Mouse (Mus musculus) adrenal gland, adult 8-10 months (tissue): ENCODE measurements at regions not wholly inside any gene's neighbourhood (a gene's known extent, or its start where the extent isn't known, plus 50 kb on each side); places are given as distances from the start of the nearest gene placed in this dataset.
A peak's percentile ranks its signal among the peaks of the same experiment; 100 is the strongest.

Experiments
- DNase-seq: peaks from one replicate; pipeline ENCODE4 v3.0.0; 2022

DNA sequence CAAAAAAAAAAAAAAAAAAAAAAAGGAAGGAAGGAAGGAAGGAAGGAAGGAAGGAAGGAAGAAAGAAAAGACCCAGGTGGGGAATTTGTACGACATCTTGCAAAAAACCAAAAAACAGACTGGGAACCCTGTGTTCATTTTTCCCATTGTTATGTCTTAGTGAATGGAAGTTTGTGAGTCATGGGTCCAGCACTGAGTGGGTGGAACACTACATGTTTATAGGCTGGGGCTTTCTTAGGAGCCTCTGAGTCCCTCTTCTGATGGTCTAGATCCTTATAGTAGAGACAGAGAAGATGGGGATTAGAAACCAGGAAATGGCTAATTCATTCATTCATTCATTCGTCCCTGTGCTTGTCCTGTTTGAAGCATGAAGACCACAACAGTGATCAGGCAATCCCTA lies 105.5 kb downstream of the Tpra1 start:
- no peak for DNase-seq

DNA sequence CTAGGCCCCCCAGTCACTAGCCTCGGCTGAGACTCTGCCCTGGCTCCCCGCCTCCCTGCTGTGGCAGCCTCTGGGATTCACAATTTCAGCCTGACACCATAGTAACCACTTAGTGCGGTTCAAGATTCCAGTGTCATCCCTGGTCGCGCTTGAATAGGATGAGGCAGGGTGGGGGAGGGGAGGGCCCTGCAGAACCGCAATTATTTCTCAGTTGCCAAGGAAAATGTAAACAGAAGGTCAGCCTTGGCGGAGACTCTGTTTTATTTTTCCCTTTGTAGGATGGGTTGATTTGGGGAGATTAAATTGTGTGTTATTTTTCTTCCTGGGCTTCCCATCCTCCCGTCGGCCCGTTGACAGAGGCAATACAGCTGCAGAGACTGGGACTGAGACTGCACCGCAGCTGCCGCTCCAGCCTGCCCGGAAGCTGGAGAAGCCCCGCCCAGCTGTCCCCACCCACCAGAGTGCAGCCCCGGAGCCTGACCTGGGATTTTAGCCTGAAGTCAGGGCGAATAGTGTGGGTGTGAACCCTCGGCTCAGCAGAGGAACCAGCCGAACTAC lies 106.6 kb downstream of the Tpra1 start:
- DNase-seq = no peak

DNA sequence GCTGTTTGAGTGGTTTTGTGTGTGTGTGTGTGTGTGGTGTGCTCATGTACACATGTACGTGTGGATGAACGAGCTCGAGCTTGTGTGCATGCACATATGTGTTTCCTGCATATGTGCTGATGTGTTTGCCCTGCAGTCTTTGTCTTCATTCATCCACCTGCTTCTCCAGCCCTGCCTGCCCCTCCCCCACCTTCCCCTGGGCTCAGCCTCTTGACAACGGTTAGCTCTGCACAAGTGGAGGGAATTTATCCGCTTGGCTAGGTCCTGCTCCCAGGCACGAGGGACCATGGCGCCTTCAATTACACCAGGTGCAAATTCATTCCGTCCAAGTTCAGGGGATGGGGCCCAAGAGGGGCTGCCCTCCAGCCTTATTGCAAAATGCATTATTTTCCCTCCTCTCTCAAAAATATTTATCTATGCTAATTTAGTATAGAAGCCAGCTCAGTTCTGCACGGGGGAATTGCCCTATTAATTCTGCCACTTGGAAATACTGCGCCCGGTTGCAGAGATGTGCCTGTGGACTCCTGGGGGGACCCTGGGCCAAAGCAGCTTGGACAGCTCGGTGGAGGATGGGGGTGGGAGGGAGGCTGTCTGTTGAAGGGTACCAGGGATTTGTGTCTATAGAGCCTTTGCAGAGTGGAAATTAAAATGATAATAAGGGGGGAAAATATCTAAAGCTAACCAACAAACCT lies 111.1 kb downstream of the Tpra1 start:
- DNase-seq = no peak

DNA sequence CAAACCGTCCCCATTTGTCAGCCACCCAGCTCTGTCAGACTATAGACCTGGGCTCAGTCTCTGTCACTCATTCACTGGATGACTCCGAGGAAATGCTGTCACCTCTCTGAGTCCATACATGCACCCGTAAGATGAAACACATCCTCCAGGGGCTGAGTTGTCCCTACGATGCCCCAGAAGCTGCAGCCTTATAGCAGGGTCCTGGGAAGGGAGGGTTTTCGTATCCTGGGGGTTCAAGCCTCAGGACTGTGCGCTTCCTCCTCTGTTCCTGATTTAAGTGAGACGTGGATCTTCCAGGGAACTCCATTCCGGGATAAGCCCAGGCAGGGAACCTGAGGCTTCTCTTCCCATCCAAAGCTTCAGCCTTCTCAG lies 111.6 kb downstream of the Tpra1 start:
- no peak for DNase-seq

DNA sequence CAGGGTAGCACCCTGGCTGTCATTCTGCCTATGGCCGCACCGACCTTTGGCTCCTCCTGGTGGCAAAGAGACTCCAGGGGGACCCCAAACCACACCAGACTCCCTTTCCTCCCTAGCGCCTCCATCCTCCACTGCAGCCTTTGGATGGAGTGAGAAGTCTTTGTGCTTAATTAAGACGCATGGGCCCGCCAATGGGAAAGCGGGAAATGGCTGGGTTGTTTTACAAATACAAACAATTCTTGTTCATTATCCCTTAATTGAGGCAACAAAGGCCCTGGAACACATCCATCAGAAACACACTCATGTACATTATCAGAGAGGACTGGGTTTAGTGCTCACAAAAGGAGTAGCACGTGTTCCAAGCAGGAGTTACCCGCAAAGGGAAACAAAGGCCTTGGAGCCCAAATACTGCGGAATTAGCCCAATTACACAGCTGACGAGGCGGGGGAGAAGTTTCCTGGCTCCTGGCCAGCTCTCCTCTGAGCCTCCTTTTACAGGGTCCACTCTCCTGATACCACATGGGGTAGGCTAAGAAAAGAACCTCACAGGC lies 122.1 kb downstream of the Tpra1 start:
- no peak for DNase-seq

DNA sequence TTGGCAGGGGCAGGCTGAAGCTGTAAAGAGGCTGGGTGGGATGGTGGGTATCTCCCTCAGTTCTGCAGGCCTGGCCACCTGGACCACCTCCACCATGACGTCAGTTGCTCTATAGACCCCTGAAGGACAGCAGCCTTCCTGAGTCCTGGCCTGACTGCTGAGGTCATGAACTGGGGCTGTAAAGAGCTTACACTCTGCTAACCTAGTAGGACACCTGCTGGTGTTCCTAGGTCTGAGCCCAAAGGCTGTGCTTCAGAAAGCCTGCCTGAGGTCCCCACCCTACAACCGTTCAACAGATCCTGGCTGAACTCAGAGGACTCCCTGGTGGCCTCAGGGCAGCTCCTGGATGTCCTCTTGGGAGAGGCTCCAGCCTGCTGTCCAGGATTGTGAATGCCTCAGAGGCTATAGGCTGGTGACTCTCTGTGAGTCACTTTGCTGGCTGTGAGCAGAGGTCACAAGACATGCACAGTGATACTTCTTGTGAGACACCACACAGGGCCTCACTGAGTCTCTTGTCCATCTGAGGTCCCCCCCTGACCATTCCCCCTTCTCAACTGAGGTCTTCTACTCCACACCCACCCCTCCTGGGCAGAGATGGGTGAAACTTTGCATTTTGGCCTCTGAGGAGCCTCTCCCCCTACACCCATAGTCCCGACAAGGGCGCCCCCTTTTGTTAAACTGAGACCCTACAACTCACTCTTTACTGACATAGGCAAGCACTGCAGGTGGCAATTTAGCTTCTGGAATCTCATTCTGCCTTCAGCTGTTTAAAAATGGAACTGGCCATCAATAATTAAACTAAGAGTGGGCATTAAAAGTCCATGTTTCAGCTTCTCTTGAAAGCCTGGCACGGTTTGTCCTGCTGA lies 131.6 kb downstream of the Tpra1 start:
- peak; percentile 28 for DNase-seq

DNA sequence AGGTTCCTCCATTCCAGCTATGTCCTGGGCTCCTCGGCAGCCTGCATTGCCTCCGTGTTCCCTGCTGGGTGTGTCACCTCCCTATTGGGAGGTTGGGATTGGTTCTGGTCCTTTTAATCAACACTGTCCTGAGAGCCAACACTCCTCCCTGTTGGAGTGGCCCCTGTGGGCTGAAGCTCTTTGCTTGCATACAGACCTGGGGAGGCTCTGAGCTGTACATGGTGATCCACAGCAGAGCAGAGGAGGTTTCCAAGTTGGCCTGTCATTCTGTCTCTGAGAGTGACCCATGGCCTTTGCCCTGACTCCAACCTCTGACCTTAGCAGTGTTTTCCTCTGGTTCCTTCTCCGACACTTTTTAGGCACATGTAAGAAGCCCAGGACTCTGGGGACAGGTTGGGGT lies 132.4 kb downstream of the Tpra1 start:
- no peak for DNase-seq

DNA sequence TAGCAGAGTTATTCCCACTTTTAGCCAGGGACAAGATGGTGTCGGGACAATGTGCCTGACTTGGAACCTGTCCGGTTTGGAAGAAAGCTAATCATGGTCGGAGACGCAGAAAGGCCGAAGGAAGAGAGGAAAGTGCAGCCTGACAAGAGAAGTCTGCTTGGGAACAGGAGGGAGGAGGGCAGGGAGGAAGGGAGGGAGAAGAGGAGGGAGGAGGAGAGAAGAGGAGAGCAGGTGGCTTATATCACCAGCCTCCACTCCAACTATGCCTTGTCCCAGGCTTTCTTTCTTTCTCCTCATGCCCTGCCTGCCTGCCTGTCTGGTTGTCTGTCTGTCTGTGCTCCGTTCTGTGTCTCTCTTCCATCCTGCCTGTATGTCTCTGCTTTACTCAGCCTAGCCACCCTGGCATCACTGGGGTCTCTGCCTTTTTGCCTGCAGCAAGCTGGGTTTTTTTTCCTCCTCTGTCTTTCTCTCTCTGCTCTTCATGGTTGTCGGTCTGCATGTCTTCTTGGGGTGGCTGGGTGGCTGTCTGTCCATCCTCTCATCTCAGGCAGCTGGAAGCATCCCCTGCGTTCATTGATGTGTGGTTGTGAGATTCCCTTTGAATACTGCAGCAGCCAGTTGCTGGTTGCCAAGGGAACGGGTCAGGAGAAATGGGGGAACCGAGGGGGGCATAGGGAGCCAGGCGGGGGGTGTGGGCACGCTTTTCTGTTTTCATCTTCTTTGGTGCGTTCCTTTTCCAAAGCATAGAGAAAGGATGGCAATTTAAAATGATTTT lies 133.2 kb downstream of the Tpra1 start:
- no peak for DNase-seq

DNA sequence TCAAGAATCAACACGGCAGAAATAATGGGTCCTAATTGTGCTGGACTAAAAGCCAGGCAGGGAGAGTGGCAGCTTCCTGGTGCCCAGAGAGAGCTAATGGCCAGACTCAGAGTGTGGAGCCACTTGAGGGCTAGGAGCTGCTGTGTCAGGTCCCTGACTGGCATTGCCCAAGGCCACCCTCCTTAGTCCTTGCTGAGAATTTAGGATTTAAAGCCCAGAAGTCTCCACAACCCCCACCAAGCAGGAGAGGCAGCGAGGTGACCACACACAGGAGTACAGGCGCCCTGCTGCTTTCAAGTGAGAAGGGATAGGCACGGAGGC lies 133.7 kb downstream of the Tpra1 start:
- no peak for DNase-seq

DNA sequence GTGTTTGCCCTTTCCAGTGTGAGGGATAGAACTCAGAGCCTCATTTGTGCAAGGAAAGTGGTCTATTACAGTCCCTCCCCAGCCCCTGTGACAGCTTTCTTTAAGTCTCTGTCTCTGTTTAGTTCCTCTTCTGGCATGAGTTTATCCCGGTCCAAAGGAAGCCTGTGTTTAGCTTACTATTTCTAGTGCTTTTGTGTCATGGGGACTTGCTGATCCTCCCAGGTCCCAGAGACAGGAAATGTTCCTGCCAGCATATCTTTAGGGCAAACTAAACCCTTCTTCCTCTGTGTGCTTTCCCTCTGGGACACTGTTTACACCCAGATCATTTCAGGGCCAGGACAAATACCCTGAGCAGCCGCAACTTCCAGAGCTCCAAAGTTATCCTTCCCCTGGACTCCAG lies 135.3 kb downstream of the Tpra1 start:
- DNase-seq = no peak

DNA sequence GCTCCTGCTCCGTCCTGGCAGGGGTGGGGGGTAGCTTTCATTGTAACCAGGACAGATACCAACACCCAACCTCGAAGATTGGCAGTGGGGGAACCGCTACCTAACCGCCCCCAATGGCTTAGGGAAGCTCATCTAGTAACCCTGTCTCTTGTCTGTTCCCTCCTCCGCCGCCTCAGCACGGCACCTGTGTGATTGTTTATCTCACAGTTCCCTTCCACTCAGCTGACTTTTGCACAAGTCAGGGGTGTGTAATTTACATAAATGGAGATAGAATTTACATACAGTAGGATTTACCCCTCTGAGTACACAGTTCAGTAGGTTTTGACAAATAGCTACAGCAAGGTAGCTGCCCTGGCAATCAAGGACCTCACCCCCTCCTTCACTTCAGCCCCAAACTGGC lies 135.8 kb downstream of the Tpra1 start:
- no peak for DNase-seq

DNA sequence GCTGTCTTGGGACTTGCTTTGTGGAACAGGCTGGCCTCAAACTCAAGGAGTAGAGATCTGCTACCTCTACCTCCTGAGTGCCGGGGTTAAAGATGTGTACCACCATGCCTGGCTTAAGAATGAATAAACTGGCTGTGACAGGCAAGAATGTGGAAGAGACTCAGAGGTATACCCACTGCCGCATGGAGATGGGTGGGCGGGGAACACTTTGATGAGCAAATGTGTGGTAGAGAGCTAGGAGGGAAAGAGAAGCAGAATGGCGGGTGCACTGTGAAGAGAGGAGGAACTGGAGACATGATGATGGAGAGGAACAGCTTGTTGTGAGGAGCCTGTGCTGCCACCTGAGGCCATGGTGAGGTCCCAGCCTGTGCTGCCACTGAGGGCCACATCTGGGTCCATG lies 138.9 kb downstream of the Tpra1 start:
- DNase-seq = no peak

DNA sequence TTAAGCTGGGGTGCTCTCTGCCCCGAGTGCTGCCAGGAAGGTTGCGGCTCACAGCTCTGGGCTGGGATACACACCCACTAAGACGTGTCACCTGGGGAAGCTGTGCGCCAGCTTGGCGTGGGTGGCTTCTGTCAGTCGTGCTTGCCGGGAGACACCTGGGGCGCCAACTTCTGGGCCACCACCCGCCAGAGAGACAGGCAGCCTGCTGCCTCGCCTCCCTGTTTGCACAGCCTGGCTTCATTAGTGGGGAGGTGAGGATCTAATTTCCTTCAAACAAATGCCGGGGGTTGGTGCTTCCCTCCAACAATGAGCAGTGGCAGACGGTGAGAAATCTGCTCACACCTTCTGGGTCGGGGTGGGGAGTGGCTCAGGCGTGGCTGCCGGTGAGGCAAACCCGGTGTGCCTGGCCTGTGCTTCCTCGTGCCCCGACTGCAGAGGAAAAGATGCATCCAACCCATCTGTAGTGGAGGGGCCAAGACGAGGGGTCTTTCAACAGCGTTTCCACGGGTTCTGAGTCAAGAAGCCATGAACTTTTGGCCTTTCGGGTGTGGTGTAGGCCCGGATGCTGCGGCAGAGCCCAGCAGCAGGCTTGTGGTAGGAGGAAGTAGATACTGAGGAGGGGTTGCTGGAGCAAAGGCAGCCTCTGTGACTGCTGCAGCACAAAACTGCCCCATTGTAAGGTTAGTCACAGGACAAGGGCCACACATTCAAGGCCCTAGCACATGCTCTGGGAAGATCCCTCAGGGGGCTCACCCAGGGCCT lies 140.6 kb downstream of the Tpra1 start:
- DNase-seq = no peak

DNA sequence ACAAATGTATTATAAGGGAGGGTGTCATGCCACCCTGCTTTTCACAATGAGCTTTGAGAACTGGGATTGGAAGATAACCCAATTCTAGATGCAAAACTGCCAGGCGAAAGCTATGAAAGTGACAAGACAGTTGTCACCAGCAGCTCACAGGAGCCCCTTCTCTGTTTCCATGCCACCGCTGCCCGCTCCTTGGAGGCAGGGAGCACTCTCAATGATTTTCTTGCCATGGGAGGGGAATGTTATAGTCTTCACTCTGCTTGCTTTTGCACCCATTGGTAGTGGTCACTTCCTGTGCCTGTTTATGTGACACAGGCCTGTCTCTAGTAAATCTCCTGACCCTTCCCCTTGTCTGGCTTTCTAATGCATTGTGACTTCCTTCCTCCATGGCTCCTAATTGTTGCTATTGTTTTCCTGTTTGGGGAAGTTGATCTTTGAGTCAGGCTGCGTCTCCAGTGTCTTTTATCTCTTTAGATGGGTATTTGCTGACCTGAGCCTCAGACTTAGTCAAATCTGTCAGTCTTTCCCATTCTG lies 143.4 kb downstream of the Tpra1 start:
- no peak for DNase-seq

DNA sequence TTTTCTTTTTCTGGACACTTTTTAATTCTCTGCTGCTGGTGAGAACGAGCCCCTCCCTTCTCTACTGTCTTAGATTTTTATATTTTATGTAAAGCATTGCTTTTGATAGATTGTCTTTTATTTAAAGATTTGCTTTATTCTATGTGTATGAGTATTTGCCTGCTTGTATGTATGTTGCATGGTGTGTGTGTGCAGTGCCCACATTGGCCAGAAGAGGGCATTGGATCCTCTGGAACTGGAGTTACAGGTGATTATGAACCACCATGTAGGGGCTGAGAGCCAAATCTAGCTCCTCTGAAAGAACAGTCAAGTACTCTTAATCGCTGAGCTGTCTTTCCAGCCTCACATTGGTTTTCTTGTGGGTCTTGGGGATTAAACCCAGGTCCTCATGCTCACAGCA lies 144.4 kb downstream of the Tpra1 start:
- no peak for DNase-seq

DNA sequence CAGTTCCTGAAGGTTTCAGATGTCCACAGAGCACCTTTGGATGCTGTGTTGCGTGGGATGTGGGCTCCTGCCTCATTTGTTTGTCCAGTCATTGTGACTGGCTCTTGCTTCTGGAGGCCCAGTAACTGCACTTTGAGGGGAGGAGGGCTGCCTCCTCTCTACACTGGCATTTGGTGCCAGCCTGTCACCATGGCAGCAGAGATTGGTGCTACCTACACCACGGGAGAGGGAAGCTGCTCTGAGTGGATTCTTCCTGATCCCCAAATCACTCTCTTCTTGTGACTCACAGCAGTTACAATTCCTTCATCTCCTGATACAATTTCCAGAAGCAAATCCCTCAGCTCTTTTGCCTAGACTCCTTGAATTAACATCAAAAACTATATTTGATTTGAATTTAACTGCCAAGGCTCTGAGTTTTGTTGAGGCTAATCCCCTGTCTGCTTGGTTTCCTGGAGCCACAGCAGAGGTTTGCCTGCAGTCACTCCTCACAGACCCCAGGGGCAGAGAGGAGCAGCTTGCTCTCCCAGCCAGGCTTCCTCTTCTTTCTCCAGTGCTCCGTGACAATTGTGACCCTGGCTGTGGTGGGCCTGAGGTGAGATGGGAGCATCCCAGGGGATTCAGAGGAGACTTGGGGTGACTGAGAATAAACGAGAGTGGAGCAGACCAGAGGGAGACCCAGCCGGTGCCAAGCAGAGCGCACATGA lies 145.7 kb downstream of the Tpra1 start:
- DNase-seq = no peak

DNA sequence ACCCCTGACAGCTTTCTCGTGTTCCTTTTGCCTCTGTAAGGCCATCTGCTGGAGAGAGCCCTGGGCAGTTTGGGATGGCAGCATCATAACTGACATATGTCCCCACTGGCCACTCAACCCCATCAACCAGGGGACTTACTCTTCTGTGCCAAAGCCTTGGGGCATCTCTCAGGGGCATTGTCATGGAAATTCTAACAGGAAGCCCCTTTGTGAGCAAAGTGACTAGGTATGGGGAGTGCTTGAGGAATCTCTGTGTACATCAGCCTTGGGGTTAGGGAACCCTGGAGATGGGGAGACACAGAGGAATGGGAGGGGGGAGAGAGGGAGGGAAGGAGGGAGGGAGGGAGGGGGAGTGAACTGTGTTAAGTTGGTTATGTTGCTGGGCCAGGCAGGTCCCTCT lies 147.2 kb downstream of the Tpra1 start:
- no peak for DNase-seq

DNA sequence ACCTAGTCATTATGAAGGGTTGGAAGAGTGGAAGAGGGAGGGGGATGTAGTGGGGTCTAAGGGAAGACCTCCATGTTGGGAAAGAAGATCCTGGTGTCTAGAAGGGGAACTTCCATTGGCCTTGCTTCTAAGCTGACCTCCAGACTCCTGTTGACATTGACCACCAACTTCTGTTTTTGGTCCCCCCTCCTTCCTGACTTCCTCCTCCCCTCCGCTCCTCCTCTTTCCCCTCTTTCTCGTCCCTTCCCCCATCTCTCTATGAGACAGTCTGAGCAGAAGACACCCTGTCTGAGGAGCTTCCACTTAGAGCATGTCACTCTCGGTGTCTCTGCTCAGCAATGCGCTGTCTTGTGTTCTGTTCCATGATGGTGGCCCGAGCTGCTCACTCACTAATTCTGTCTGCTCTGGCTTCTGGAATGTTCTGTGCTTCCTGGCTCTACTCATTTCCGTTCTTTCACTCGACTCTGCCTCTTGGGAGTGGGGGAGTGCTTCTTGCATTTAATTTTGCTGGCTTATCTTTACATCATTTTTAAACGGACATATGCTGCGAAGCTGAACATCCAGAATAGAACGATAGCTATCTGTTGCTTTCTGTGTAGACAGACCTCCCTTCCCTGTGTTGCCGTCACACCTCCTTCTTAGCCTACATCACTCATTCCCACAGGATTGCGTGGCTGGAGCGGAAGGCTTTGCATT lies 148.7 kb downstream of the Tpra1 start:
- no peak for DNase-seq

DNA sequence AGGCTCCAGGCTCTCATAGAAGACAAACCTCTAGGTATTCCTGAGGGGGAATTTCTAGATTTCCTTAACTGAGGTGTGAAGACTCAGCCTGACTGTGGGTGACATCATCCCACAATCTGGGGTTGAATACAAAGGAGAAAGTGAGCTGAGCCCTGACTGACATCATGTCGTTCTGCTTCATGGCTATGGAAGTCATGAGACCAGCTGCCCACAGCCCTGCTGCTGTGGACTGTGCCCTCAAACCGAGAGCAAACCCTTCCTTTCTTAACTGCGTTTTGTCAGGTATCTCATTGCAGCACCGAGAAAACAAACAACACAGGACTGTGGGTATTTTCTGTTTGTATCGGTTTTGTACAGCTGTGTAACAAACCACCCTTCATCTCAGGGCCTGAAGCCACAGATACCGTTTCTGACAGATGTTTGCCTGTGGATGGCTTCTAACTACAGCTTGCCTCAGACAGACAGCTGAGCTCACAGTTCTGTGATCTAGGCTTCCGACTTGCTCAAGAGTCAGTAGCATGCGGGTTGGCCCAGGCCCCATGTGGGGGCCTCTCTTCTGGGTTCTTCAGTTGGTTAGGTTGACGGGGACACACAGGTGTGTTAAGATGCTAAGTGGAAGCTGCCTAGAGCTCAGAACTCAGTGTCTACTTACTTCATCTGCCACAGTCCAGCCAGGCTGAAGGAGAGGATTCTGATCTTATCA lies 150.9 kb downstream of the Tpra1 start:
- no peak for DNase-seq

DNA sequence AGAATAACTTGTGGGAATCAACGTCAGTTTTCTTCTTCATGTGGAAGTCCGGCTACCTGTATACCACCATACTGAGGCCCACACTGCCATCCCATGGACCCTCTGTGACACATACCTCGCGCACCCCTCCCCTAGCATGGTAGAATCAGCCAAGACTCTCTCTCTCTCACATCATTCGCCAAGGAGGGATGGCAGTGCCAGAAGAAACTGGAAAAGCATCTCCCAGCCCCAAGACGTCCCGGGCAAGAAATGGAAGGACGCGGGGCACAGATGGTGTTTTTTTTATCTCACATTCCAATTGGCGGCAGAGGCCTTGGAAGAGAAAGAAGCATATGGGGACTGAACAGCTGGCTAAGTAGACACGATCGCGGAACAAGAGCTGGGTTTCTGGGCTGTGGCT lies 152.0 kb downstream of the Tpra1 start:
- DNase-seq = no peak
